Mouse (Mus musculus) brain, embryonic 14.5 days (tissue): Measurements from ENCODE around the gene Rgl3. TPM values are rescaled to one million over a fixed set of nuclear protein-coding genes. Genes with fewer than 3 reads are reported as not detected.

Experiments
- DNase-seq: peaks from one replicate; pipeline ENCODE4 v3.0.0-alpha.2; 2011; ENCODE audit warnings: low read depth
- CTCF ChIP-seq: fragments of 200-500 bp; IDR thresholded peaks from 2 replicates; pipeline ENCODE4 v1.5.1; 2012; ENCODE audit warnings: inconsistent platforms, mild to moderate bottlenecking, moderate library complexity, borderline replicate concordance; ENCODE audit not compliant: insufficient read depth, insufficient read length; ENCODE audit errors: extremely low read depth
- POLR2A ChIP-seq: fragments of 200-500 bp; IDR thresholded peaks from 2 replicates; pipeline ENCODE4 v1.6.1; 2012; ENCODE audit warnings: mild to moderate bottlenecking, inconsistent platforms, borderline replicate concordance; ENCODE audit not compliant: poor library complexity, insufficient read depth, insufficient read length, severe bottlenecking; ENCODE audit errors: extremely low read depth
- polyA plus RNA-seq: library from polyadenylated mRNA; depleted of rRNA; stranded (reverse); fragments of >200 nt; gene quantifications from 2 replicates; pipeline ENCODE4 v1.2.3, GENCODE M21; 2012; rRNA removed

Rgl3 gene
- polyA plus RNA-seq, 1 experiment, result 1.8 TPM

GRCm38 (mm10) chr9:21923036-21923435, 66.2 kb downstream of the Rgl3 start:
- no peak for DNase-seq
- TF ChIP-seq CTCF, result no peak
- TF ChIP-seq POLR2A, result no peak

Other genes starting within 250 kb of the Rgl3 start
- gene Spc24, start 229.1 kb downstream of the Rgl3 start, polyA plus RNA-seq, result 19.6 and 34.1 TPM in 2 replicates
- 5.9 and 10.8 TPM in 2 replicates for gene Kank2, start 190.7 kb downstream of the Rgl3 start, polyA plus RNA-seq
- not detected in 2 replicates for gene Angptl8, start 153.9 kb downstream of the Rgl3 start, polyA plus RNA-seq
- gene Dock6, start 136.8 kb downstream of the Rgl3 start, polyA plus RNA-seq, result 53.6 and 59.4 TPM in 2 replicates
- gene Rab3d, start 71.3 kb downstream of the Rgl3 start, polyA plus RNA-seq, result 23.3 and 34.1 TPM in 2 replicates
- 15.7 and 16.1 TPM in 2 replicates for gene Ccdc159, start 62.0 kb downstream of the Rgl3 start, polyA plus RNA-seq
- gene Tmem205, start 61.9 kb downstream of the Rgl3 start, polyA plus RNA-seq, result 28.6 and 46.8 TPM in 2 replicates
- gene Plppr2, start 52.4 kb downstream of the Rgl3 start, polyA plus RNA-seq, result 179 and 182 TPM in 2 replicates
- 7.3 and 8.7 TPM in 2 replicates for gene Swsap1, start 33.7 kb downstream of the Rgl3 start, polyA plus RNA-seq
- gene Epor, start 25.9 kb downstream of the Rgl3 start, polyA plus RNA-seq, result 2.1 and 2.3 TPM in 2 replicates
- 5.2 and 6.7 TPM in 2 replicates for gene Ccdc151, start 13.2 kb upstream of the Rgl3 start, polyA plus RNA-seq
- 121 and 126 TPM in 2 replicates for gene Prkcsh, start 13.4 kb upstream of the Rgl3 start, polyA plus RNA-seq
- gene Elavl3, start 62.6 kb upstream of the Rgl3 start, polyA plus RNA-seq, result 203 and 265 TPM in 2 replicates
- gene Gm49318, start 81.8 kb upstream of the Rgl3 start, polyA plus RNA-seq, result not detected in 2 replicates
- gene Zfp653, start 81.9 kb upstream of the Rgl3 start, polyA plus RNA-seq, result 49.1 and 62.1 TPM in 2 replicates
- 51.3 and 57.7 TPM in 2 replicates for gene Ecsit, start 96.0 kb upstream of the Rgl3 start, polyA plus RNA-seq
- 0.35 and 0.55 TPM in 2 replicates for gene Cnn1, start 109.8 kb upstream of the Rgl3 start, polyA plus RNA-seq
- 138 and 193 TPM in 2 replicates for gene Elof1, start 127.7 kb upstream of the Rgl3 start, polyA plus RNA-seq
- gene Acp5, start 146.3 kb upstream of the Rgl3 start, polyA plus RNA-seq, result 1.2 and 1.4 TPM in 2 replicates
- gene Pigyl, start 167.4 kb upstream of the Rgl3 start, polyA plus RNA-seq, result 62.4 and 82.8 TPM in 2 replicates
- 0.03 and 0.15 TPM in 2 replicates for gene Zfp872, start 198.6 kb upstream of the Rgl3 start, polyA plus RNA-seq
- gene Zfp809, start 236.3 kb upstream of the Rgl3 start, polyA plus RNA-seq, result 6.2 and 8.6 TPM in 2 replicates